Mouse (Mus musculus): ENCODE measurements around the gene Pgbd1. TPM values are rescaled to one million over a fixed set of nuclear protein-coding genes. Genes with fewer than 3 reads are reported as not detected.
"Not testable (repeated sequence)": the region's sequence is repeated elsewhere in the genome, so short reads cannot be mapped to it uniquely, and the experiment has no call there.

Gene Pgbd1
- polyA plus RNA-seq, 1 experiment from 2014 or later = 3.1 TPM

DNA sequence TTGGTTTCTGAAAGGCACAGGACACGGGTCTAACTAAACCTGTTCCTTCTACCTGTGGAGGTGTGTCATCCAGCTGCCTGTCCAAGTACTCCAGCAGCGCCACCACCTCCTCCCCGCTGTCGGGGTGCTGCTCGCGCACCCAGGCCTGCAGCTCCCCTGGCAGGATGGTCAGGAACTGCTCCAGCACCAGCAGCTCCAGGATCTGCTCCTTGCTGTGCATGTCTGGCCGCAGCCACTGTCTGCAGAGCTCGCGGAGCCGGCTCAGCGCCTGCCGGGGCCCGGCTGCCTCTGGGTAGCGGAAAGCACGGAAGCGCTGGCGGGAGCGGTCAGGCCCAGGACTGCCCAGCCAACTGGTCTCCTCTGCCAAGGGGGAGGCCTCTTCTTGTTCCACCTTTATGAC is 44.8 kb downstream of the Pgbd1 start:
- 91% methylated on average over 14 of the region's 18 CpGs for WGBS

DNA sequence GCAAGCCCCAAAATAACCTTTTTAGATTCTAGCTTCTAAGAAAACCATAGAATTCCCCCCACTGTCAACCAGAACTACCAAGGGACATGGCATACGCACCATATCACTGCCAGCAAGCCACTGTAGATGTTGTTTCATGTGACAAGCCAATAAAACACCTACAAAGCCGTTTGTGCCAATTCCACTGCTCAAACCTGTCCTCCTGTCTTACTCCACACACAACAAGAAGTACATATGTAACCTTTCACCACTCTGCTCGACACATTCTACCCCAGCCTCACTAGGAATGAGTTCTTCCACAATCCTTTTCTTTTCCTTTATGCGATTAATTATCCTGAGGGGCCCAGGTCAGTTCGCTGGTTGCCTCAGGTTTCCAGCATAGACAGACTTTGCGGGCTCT is 45.2 kb downstream of the Pgbd1 start:
- Histone ChIP-seq H3K4me2 (no peak overlapping the region), H3K4me1 (replicated peaks) (peaks cover 5% of the 10 kb centered on the region), H3K27me3 (replicated peaks) (no peaks in the 10 kb centered on the region), H3K36me3 (peaks cover 78% of the 10 kb centered on the region), H3K27ac (ENCODE audit: poor library complexity, severe bottlenecking) (no peak overlapping the region), H3K4me3 (no peak overlapping the region), H3K9ac (no peak overlapping the region), H3K9me3 (replicated peaks) (peaks cover 5% of the 10 kb centered on the region; the same call in 1 of the 2 replicates)
- 94% methylated on average over 6 of the region's 6 CpGs for WGBS
- ATAC-seq (ENCODE audit: insufficient number of reproducible peaks, low FRiP score) = no peak

More for the DNA sequence above, 44.8 kb downstream of the Pgbd1 start:
- not testable (repeated sequence) for H3K27me3 ChIP-seq (replicated peaks); H3K4me1 ChIP-seq (replicated peaks); H3K9ac ChIP-seq; H3K4me3 ChIP-seq; H3K9me3 ChIP-seq (replicated peaks); H3K4me2 ChIP-seq; H3K27ac ChIP-seq (ENCODE audit: poor library complexity, severe bottlenecking)
- peak; percentile 45; the same call in 1 of the 2 replicates for ATAC-seq (ENCODE audit: insufficient number of reproducible peaks, low FRiP score)
- H3K36me3 ChIP-seq = peaks cover 74% of the 10 kb centered on the region

DNA sequence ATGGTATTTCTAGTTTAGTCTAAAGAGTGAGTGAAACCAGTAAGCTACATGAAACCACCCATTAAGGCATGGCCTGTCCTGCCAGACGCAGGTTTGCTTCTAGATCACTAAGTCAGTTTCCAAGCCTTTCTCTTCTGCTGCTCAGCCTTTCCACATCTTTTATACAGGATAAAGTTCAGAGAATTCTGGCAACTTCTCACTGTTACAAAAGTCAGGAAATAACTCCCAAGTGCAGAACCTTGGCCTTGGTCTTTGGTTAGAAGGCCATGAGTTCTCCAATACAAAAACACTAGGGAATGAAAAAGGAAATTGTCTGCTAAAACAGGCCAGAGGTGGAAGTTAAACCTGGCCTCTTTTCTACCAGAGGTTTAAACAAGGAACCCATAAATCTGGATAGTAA is 45.6 kb downstream of the Pgbd1 start:
- H3K4me3 ChIP-seq = no peak overlapping the region
- H3K9ac ChIP-seq = no peak overlapping the region
- peaks cover 80% of the 10 kb centered on the region for H3K36me3 ChIP-seq
- H3K27ac ChIP-seq (ENCODE audit: poor library complexity, severe bottlenecking) = no peak overlapping the region
- 85% methylated on average over 1 of the region's 1 CpGs for WGBS
- no peak overlapping the region for H3K4me2 ChIP-seq
- no peak for ATAC-seq (ENCODE audit: insufficient number of reproducible peaks, low FRiP score)
- peaks cover 5% of the 10 kb centered on the region for H3K4me1 ChIP-seq (replicated peaks)
- peaks cover 5% of the 10 kb centered on the region; the same call in 1 of the 2 replicates for H3K9me3 ChIP-seq (replicated peaks)
- no peaks in the 10 kb centered on the region for H3K27me3 ChIP-seq (replicated peaks)

DNA sequence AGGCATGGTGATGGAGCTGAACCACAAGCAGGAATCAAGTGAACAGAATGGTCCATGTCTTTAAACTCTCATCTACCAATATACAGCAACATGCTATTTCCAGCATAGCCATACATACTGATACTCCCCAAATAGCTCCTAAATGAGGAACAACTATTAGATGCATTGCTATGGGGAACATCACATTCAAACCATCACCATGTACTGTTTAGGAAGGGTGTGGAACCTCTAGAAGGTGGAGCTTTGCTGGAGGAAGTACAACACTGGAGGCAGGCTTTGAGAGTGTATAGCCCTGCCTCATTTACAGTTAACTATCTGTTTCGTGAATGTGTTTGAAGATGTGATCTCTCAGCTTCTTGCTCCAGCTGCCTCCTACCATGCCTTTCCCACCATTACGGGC is 63.1 kb downstream of the Pgbd1 start:
- ATAC-seq (ENCODE audit: insufficient number of reproducible peaks, low FRiP score) = no peak
- Histone ChIP-seq H3K36me3 (no peaks in the 10 kb centered on the region), H3K9me3 (replicated peaks) (no peaks in the 10 kb centered on the region), H3K4me1 (replicated peaks) (peaks cover 8% of the 10 kb centered on the region), H3K4me3 (no peak overlapping the region), H3K4me2 (no peak overlapping the region), H3K9ac (no peak overlapping the region), H3K27me3 (replicated peaks) (no peaks in the 10 kb centered on the region), H3K27ac (ENCODE audit: poor library complexity, severe bottlenecking) (no peak overlapping the region)
- WGBS = 82% methylated on average over 2 of the region's 2 CpGs

DNA sequence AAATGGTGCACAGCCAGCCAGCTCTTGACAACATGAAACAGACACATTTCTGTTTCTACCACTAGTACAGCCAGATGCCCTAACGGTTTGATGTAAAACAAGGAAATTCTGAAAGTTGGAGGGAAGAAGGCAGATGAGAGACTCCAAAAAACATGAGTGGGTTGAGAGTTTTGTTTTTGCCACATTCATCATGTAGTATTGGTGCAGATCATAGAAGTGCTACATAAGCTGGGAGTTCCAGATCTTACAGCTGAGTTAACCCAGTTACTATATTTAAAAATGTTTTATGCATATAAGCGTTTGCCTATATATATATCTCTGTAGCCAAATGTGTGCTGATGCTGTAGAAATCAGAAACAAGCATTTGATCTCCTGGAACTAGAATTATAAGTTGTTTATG is 68.2 kb downstream of the Pgbd1 start:
- H3K9ac ChIP-seq = no peak overlapping the region
- WGBS = 85% methylated on average over 2 of the region's 2 CpGs
- no peaks in the 10 kb centered on the region for H3K27me3 ChIP-seq (replicated peaks)
- H3K4me3 ChIP-seq = no peak overlapping the region
- H3K4me1 ChIP-seq (replicated peaks) = peaks cover 12% of the 10 kb centered on the region
- no peak overlapping the region for H3K27ac ChIP-seq (ENCODE audit: poor library complexity, severe bottlenecking)
- no peaks in the 10 kb centered on the region for H3K9me3 ChIP-seq (replicated peaks)
- H3K4me2 ChIP-seq = no peak overlapping the region
- no peak for ATAC-seq (ENCODE audit: insufficient number of reproducible peaks, low FRiP score)
- peaks cover 31% of the 10 kb centered on the region for H3K36me3 ChIP-seq

MicroRNAs encoded within 50 kb of the gene (microRNA counts, 519-probe panel; counts per million panel counts)
- 4,013 counts per million, percentile 33 among the panel's probes with 10 or more counts for microRNA mmu-miR-1896

Small RNA genes lying within 50 kb of the gene (microRNA-seq; reads per million reads assigned to microRNA genes)
- gene Mir1896 (not detected), gene Mir6942 (not detected)

Other genes with a start within 250 kb of the Pgbd1 start
- not detected in 2 replicates for gene Gpx5, start 148.3 kb downstream of the Pgbd1 start, polyA plus RNA-seq (2016; fragmentation: Nextera tagmentation; extraction: Ambion mirVana)
- not detected in 2 replicates for gene Gpx6, start 128.9 kb downstream of the Pgbd1 start, polyA plus RNA-seq (2016; fragmentation: Nextera tagmentation; extraction: Ambion mirVana)
- not detected in 2 replicates for gene Olfr1367, start 94.1 kb downstream of the Pgbd1 start, polyA plus RNA-seq (2016; fragmentation: Nextera tagmentation; extraction: Ambion mirVana)
- gene Zscan12, start 78.2 kb downstream of the Pgbd1 start, polyA plus RNA-seq (2016; fragmentation: Nextera tagmentation; extraction: Ambion mirVana) = 8.8 and 9.9 TPM in 2 replicates
- gene Zkscan3, start 38.3 kb downstream of the Pgbd1 start, polyA plus RNA-seq (2016; fragmentation: Nextera tagmentation; extraction: Ambion mirVana) = 71.2 and 72.6 TPM in 2 replicates
- 26.8 and 28.1 TPM in 2 replicates for gene Zscan26, start 12.7 kb upstream of the Pgbd1 start, polyA plus RNA-seq (2016; fragmentation: Nextera tagmentation; extraction: Ambion mirVana)
- 2.3 and 2.4 TPM in 2 replicates for gene Nkapl, start 27.5 kb upstream of the Pgbd1 start, polyA plus RNA-seq (2016; fragmentation: Nextera tagmentation; extraction: Ambion mirVana)
- gene Zkscan4, start 37.8 kb upstream of the Pgbd1 start, polyA plus RNA-seq (2016; fragmentation: Nextera tagmentation; extraction: Ambion mirVana) = 1.7 and 2.1 TPM in 2 replicates
- not detected in 2 replicates for gene Gm10065, start 38.4 kb upstream of the Pgbd1 start, polyA plus RNA-seq (2016; fragmentation: Nextera tagmentation; extraction: Ambion mirVana)
- 0.24 and 0.33 TPM in 2 replicates for gene AK157302, start 54.2 kb upstream of the Pgbd1 start, polyA plus RNA-seq (2016; fragmentation: Nextera tagmentation; extraction: Ambion mirVana)
- 6.4 and 10.3 TPM in 2 replicates for gene Gm11273, start 60.4 kb upstream of the Pgbd1 start, polyA plus RNA-seq (2016; fragmentation: Nextera tagmentation; extraction: Ambion mirVana)
- gene Zkscan8, start 90.1 kb upstream of the Pgbd1 start, polyA plus RNA-seq (2016; fragmentation: Nextera tagmentation; extraction: Ambion mirVana) = 6.6 and 6.8 TPM in 2 replicates
- gene Olfr1366, start 101.8 kb upstream of the Pgbd1 start, polyA plus RNA-seq (2016; fragmentation: Nextera tagmentation; extraction: Ambion mirVana) = 0.06 and 0.10 TPM in 2 replicates
- gene Olfr1535, start 118.8 kb upstream of the Pgbd1 start, polyA plus RNA-seq (2016; fragmentation: Nextera tagmentation; extraction: Ambion mirVana) = 0.04 and 0.05 TPM in 2 replicates
- gene Olfr1364, start 140.7 kb upstream of the Pgbd1 start, polyA plus RNA-seq (2016; fragmentation: Nextera tagmentation; extraction: Ambion mirVana) = not detected in 2 replicates
- not detected in 2 replicates for gene Olfr1362, start 173.0 kb upstream of the Pgbd1 start, polyA plus RNA-seq (2016; fragmentation: Nextera tagmentation; extraction: Ambion mirVana)
- gene Olfr11, start 201.5 kb upstream of the Pgbd1 start, polyA plus RNA-seq (2016; fragmentation: Nextera tagmentation; extraction: Ambion mirVana) = not detected in 2 replicates
- not detected in 2 replicates for gene Olfr1361, start 222.3 kb upstream of the Pgbd1 start, polyA plus RNA-seq (2016; fragmentation: Nextera tagmentation; extraction: Ambion mirVana)
- not detected in 2 replicates for gene Olfr1360, start 236.3 kb upstream of the Pgbd1 start, polyA plus RNA-seq (2016; fragmentation: Nextera tagmentation; extraction: Ambion mirVana)

All from heart, embryonic 12.5 days (tissue).